Mouse (Mus musculus): ENCODE results near the gene Slc35g2.

The Slc35g2 gene

DNA sequence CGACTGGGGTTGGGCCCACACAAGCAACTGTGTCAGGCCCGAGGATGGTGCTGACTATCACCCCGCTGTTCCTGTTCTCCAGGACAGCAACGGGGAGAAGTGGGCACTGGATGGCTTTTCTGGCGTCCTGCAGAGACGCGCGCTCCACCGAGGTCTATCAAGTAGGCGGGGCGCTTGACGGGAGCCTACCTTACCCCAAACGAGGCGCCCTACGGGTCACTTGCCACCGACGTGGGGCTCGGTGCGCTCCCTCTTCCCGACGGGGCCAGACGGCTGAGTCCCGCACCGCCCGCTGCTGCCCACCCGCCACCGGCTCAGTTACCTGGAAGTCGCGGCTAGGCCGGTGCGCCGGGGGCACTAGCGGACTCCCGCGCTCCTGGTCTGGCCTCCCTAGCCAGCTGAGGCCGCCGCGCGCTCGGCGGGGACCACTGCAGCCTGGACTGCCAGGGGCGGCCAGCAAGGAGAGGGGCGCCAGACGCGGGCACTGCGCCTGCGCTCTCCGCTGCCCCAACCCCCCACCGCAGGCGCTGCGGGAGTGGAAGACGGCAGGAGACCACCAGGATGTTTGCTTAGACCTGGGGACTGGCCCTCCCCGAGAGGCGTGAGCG lies at the start of gene Slc35g2:
Slc35g2 (minus strand) TSS at position 465 of the 608 bp plus-strand sequence.
- DNase-seq (ENCODE audit: low read depth, low spot score) = no peak

GRCm38 (mm10) chr9:100616947-100617346 lies 46.1 kb upstream of the Slc35g2 start:
- DNase-seq (ENCODE audit: low read depth, low spot score) = no peak

DNA sequence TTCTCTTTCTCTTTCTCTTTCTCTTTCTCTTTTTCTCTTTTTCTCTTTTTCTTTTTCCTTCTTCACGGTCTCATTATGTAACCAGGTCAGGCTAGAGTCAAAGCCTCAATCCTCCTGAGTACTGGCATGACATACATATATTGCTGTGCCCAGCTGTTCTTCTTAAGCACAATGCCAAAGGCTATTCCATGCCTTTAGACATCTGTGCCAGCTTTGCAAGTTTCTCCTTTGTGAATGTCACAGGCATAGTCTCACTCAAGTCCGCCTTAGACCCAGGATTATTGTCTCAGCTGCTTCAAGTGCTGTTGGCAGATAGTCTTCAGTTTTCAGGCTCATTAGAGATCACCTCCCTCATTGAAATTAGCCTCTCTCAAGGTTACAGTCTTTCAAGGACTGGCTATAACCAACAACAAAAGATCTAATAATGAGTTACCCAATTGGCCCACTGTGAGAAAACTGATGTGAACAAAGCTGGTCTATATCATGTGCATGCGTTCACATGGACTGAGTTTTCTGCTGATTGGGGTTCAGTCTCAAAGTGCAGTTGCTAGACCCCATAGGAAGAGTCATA lies 42.7 kb upstream of the Slc35g2 start:
- DNase-seq (ENCODE audit: low read depth, low spot score) = no peak

DNA sequence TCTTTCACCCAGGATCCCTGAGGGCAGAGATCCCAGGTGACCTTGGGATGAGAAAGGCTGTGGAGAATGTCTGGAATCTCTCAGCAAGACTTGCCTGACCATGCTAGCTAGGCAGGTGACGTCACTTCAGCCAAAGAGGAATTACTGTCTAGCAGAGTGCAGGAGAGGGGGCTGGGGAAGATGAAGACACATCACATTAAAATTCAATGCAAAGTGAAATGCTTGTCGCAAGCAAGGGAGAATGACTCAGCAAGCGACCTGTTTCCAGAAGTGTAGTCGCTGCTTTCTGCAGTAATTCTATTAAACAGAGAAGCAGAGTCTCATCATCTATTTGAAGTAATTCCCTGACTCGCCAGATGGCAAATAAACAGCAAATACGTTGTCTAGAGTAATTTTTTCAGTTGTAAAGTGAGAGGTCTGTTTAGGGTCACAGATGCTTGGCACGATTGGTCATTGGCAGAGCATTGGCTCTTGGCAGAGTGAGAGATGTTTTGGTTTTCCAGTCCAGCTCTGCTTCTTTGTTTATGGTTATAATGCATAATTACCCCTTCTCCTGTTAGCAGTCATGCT lies 35.2 kb upstream of the Slc35g2 start:
- no peak for DNase-seq (ENCODE audit: low read depth, low spot score)

- DNase-seq (ENCODE audit: low read depth, low spot score) = no peak
Measured at GRCm38 (mm10) chr9:100605522-100605921, 34.6 kb upstream of the Slc35g2 start.

DNA sequence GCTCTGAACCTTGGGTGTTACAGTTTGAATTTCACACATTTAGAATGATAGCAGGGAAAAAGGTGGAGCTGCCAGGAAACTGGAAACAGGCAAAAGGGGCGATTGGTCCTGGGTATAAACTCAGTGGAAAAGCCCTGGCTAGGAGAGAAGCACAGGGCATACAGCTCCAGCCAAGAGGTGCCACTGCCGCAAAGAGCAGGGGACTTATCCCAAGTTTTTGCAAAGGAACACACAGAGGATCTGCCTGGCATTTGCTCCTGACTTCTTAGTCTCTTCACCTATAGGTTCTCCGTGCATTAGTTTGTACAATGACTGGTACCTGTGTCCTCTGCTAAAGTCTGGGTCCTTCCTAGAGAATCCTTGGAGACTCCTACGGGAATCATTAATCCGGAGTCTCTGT lies 32.3 kb upstream of the Slc35g2 start:
- no peak for DNase-seq (ENCODE audit: low read depth, low spot score)

DNA sequence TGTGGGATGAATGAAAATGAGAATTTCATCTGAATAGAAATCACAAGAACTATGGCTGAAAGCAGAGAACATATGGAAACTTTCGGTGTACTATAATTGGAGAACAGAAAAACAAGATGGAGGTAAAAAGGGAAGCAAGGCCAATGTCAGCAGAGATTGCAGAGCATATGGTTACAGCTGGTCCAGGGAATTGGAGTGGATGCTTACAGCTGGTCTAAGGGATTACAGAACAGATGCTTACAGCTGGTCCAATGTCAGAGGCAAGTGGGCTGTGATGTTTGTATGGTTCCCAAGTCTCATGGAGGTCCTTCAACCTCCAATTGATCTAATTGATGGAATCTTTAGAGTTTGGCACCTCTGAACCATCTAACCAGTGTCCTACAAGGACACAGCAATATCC lies 31.2 kb upstream of the Slc35g2 start:
- no peak for DNase-seq (ENCODE audit: low read depth, low spot score)

DNA sequence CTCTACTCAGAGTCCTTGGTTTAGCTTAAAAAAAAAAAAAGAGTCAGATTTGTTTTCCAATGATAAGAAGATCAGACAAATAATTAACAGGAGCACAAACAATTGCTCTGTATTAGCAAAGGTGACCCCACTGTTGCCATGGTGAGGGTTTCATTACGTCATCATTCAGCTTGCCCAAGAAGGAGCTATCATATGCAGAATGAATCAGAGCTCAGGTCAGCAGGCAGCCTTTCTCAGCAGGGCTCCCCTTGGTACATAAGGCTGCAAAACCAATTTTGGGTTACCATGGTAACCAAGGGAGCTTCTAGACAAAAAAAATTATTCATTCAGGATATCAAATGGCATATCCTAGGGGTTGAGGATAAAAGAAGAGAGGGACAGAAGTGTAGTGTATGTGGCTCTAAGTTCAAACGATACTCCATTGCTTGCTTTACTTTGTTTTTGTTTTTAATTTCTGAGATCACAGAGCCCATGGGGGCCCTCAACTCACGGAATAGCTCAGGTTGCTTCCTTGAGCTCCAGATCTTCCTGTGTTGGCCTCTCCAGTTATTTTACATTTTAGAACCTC lies 29.0 kb upstream of the Slc35g2 start:
- no peak for DNase-seq (ENCODE audit: low read depth, low spot score)

DNA sequence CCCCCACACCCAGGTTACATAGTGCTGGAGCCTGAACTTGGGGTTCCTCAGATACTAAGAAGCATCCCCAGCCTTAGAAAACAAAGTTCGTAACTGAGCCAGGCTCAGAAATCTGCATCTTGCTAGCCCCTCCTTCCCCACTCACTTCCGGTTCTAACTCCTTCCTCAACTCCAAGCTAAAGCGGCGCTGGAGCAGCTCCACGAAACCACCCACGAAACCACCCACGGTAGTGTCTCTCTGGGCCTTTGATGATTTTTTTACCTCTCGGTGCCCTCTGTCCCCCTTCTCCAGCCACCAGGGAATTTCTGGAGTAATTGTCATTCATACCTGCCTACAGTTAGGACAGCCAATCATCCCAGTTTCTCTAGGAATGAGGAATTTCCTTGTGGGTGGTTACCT lies 26.7 kb upstream of the Slc35g2 start, which contains the start of gene Stag1:
Stag1 (plus strand) TSS at position 253 of the 400 bp plus-strand sequence.
- DNase-seq (ENCODE audit: low read depth, low spot score) = no peak

GRCm38 (mm10) chr9:100596317-100596716 lies 25.4 kb upstream of the Slc35g2 start:
- no peak for DNase-seq (ENCODE audit: low read depth, low spot score)

DNA sequence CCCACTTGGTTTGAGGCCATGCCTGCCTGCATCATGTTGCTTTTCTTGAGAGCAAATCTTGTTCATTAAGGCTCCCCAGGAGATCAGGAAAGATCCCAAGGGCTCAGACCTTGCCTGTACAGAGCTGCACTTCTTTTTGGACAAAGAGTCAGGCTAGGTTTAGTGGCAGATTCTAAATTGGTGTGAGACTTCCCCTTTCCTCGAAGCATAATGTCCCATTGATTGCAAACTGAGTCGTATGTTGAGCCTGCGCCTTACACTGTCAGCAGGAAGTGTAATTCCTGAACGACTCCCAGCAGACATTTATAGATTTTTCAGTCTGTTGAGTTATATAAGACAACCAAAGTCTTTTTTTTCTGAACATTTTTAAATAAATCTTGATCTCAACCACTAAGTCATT lies 19.6 kb upstream of the Slc35g2 start:
- no peak for DNase-seq (ENCODE audit: low read depth, low spot score)

DNA sequence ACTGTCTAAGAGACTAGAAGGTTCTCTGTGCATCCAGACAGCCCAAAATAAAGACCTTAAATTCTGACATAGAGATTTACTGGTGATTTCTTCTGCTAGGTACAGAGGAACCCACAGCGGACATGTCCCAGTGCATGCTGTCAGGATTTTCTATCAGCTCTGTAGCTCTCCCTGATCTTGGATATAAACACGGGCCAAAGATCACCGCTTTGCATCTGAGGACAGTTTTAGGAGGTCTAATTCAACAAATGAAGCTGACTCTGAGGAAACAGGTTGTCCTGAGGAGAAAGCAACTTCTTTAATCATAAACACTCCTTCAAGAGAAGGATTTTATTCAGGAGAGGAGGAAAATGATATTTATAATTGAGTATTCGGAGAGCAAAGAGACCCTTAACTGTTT lies 13.1 kb upstream of the Slc35g2 start:
- no peak for DNase-seq (ENCODE audit: low read depth, low spot score)

- no peak for DNase-seq (ENCODE audit: low read depth, low spot score)
Measured at GRCm38 (mm10) chr9:100582883-100583575, 12.1 kb upstream of the Slc35g2 start.

DNA sequence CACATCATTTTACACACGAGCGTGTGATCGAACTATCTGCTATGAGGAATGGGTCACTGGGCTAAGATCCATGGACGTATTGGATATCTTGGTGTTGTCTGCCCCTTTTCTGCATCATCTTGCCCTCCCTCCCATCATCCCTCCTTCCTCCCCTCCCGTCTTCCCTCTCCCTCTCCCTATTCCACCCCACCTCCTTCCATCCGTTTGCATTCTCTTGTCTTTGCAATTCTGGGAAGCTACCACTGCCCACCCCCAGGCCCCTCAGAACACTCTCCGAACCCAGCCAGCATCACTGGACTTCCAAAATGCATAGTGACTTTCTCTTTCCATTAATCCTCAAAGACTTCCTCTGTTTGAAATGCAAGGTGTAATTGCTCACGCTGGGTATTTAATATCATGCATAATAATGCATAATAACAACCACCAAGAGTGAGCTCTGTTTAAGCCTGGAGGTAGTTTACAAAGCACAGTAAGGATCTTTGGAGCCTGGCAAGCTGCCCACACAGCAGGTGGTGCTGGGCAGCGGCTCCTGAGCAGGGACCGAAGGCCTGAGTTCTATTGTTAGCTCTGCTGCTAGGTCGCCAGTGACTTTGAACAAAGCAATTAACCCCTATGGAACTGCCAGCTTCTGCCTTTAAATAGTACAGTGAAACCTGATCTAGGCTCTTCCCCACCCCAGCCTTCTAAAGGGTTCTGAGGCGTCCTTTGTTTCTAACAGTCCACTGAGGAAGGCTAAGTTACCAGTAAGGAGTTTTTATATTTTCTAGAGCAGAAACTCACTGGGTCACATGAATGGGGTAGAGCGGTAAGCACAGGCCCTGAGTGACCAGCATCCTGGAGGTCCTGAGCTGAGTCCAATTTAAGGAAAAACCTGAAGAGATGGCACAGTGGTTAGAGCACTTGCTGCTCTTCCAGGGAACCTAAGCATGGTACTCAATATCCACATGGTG lies 10.9 kb upstream of the Slc35g2 start:
- DNase-seq (ENCODE audit: low read depth, low spot score) = no peak

- DNase-seq (ENCODE audit: low read depth, low spot score) = no peak
Measured at GRCm38 (mm10) chr9:100580196-100580740, 9.4 kb upstream of the Slc35g2 start.

GRCm38 (mm10) chr9:100573942-100574341 lies 3.1 kb upstream of the Slc35g2 start:
- no peak for DNase-seq (ENCODE audit: low read depth, low spot score)

GRCm38 (mm10) chr9:100573300-100573699 lies 2.4 kb upstream of the Slc35g2 start:
- DNase-seq (ENCODE audit: low read depth, low spot score) = no peak

- DNase-seq (ENCODE audit: low read depth, low spot score) = no peak
Measured at GRCm38 (mm10) chr9:100571511-100571910, 621 bp upstream of the Slc35g2 start.

GRCm38 (mm10) chr9:100569798-100570625 lies 878 bp downstream of the Slc35g2 start:
- DNase-seq (ENCODE audit: low read depth, low spot score) = no peak

DNA sequence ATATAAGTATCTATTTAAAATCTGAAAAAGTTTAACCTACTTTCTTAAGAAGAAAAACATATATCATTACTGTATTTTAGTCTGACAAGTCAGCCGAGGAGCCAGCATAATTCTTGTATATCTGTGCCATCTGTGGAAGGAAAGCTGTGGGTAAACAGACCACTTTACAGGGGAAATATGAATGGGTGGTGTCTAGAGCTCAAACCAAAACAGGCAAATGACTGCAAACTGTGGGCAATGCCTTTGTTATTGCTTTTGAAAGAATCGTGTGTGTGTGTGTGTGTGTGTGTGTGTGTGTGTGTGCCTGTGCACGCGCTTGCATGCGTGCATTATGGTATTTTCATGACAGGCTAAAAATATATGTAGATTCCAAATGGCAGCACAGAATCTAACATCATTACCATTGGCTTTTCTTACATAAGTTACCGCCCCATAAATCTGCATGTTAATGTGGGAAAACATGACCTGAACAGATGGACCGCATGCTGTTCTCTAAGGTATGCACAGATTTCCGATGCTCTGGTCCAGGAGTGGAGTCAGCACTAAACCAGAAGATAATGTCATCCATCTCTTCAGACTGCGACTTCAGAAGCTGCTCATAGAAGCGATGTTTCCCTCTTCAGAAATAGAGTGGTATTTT lies 10.5 kb downstream of the Slc35g2 start:
- no peak for DNase-seq (ENCODE audit: low read depth, low spot score)

Measured in WW6 (cell line).